Mouse (Mus musculus): Measurements from ENCODE around the gene Sult5a1.

Gene Sult5a1

DNA sequence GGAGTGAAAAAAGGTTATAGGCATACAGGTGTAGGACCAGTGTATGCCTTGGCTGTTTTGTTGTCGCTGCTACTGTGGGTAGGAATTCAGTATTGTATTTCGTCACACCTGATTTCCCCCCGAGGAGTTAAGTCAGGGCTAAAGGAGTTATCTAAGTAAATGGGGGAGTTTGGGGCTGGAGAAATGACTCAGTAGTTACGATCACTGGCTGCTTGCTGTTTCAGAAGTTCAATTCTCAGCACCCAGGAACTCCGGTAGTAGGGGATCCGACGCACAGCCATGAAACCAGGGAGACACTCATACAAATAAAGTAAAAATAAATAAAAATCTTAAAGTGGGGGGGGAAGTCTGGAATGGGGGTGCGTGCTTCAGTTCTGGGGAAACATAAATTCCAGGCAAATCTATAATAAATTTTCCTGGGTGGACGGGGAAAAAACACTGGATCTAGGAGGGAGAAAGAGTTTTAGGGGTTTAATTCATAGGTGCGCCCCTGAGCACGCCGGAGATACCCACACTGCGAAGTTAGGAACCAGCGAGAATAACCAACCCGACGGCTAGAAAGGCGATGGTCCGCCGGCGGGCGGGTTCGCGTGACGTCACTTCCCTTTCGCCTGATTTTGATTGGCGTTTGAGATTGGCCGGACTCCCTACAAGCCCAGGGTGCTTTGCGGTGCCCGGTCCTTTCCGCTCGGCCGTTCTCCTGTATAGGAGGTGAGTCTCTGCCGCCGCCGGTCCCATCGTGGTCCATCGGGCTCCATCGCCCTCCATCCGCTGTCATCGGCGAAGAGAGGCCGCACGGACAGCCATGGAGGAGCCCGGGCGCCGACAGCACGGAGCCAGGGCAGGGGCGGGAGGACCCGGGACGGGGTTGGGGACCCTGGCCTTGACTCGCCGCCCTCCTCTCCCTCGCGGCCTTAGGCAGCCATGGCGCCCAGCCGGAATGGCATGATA is 56.1 kb downstream of the Sult5a1 start, which contains the start of gene Rpl13:
TSS of gene Rpl13 (plus strand) at position 616 of the 951 bp plus-strand sequence.
- in situ Hi-C loops (cut with MboI, MseI), result no loop called here

DNA sequence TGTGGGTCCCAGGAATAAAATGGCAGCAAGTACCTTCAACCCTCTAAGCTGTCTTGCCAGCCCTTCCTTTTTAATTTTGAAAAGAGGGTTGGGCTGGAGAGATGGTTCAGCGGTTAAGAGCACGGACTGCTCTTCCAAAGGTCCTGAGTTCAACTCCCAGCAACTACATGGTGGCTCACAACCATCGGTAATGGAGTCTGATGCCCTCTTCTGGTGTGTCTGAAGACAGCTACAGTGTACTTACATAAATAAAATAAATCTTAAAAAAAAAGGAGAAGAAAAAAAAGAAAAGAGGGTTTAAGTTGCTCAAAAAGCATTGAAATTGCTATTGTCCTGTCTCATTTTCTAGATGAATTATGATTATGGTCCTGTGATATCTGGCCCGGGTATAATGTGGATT is 56.9 kb downstream of the Sult5a1 start:
- in situ Hi-C loops (cut with MboI, MseI), result no loop called here

GRCm38 (mm10) chr8:123100288-123100687 is 57.8 kb downstream of the Sult5a1 start:
- in situ Hi-C loops (cut with MboI, MseI), result no loop called here

GRCm38 (mm10) chr8:123097786-123098584 is 60.1 kb downstream of the Sult5a1 start:
- in situ Hi-C loops (cut with MboI, MseI), result loop anchor here (5.0 kb wide), 1 partner anchor 41 kb away; no protein-coding TSS in a partner anchor

DNA sequence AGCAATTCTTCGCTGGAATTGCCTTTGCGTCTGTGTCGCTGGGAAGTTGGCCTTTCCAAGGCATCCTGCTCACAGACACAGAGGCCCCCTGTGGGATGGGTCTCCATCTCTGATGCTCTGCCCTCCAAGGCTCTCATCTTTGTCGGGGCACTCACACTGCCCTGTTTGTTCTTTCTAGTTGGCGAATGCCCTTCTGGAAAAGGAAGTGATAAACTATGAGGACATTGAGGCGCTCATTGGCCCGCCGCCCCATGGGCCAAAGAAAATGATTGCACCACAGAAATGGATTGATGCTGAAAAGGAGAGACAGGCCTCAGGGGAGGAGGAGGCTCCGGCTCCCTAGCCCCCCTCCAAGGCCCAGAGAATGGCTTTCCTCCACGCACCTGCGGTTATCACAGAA is 60.9 kb downstream of the Sult5a1 start:
- in situ Hi-C loops (cut with MboI, MseI), result loop anchor here (5.0 kb wide), 1 partner anchor 40 kb away; no protein-coding TSS in a partner anchor

All from regulatory T cell (primary cell).